Mouse (Mus musculus): ENCODE measurements around the gene Dcdc2a.

The Dcdc2a gene

GRCm38 (mm10) chr13:25055873-25056667 lies at the start of gene Dcdc2a:
TSS of gene Dcdc2a (plus strand) at chr13:25056004.
- DNase-seq (ENCODE audit: inconsistent age in 2 of 2, low spot score in 1 of 2) = peak; percentile 11 to 48

GRCm38 (mm10) chr13:25007115-25007514 lies 48.7 kb upstream of the Dcdc2a start:
- peak; percentile 41 to 78 for DNase-seq (ENCODE audit: inconsistent age in 2 of 2, low spot score in 1 of 2)

GRCm38 (mm10) chr13:25018316-25018715 lies 37.5 kb upstream of the Dcdc2a start:
- DNase-seq (ENCODE audit: inconsistent age in 2 of 2, low spot score in 1 of 2) = no peak

GRCm38 (mm10) chr13:25019793-25020539 lies 35.8 kb upstream of the Dcdc2a start, which contains the start of gene Mrs2:
TSS of gene Mrs2 (minus strand) at chr13:25020379.
- peak; percentile 94 to 97 for DNase-seq (ENCODE audit: inconsistent age in 2 of 2, low spot score in 1 of 2)

GRCm38 (mm10) chr13:25020540-25020892 lies 35.3 kb upstream of the Dcdc2a start:
- no peak for DNase-seq (ENCODE audit: inconsistent age in 2 of 2, low spot score in 1 of 2)

GRCm38 (mm10) chr13:25022386-25022785 lies 33.4 kb upstream of the Dcdc2a start:
- peak in 1 of 2 experiments; percentile 32 for DNase-seq (ENCODE audit: inconsistent age in 2 of 2, low spot score in 1 of 2)

- DNase-seq (ENCODE audit: inconsistent age in 2 of 2, low spot score in 1 of 2) = no peak
Observed at GRCm38 (mm10) chr13:25023129-25023528, 32.7 kb upstream of the Dcdc2a start.

- peak in 1 of 2 experiments; percentile 73 for DNase-seq (ENCODE audit: inconsistent age in 2 of 2, low spot score in 1 of 2)
Observed at GRCm38 (mm10) chr13:25024655-25025054, 31.1 kb upstream of the Dcdc2a start.

- no peak for DNase-seq (ENCODE audit: inconsistent age in 2 of 2, low spot score in 1 of 2)
Observed at GRCm38 (mm10) chr13:25026409-25027113, 29.2 kb upstream of the Dcdc2a start.

GRCm38 (mm10) chr13:25027114-25027425 lies 28.7 kb upstream of the Dcdc2a start:
- DNase-seq (ENCODE audit: inconsistent age in 2 of 2, low spot score in 1 of 2) = peak in 1 of 2 experiments; percentile 14

GRCm38 (mm10) chr13:25039488-25039887 lies 16.3 kb upstream of the Dcdc2a start:
- peak in 1 of 2 experiments; percentile 11 for DNase-seq (ENCODE audit: inconsistent age in 2 of 2, low spot score in 1 of 2)

GRCm38 (mm10) chr13:25052671-25053070 lies 3.1 kb upstream of the Dcdc2a start:
- peak in 1 of 2 experiments; percentile 4 for DNase-seq (ENCODE audit: inconsistent age in 2 of 2, low spot score in 1 of 2)

- DNase-seq (ENCODE audit: inconsistent age in 2 of 2, low spot score in 1 of 2) = peak; percentile 61 to 79
Observed at GRCm38 (mm10) chr13:25055111-25055554, 671 bp upstream of the Dcdc2a start.

GRCm38 (mm10) chr13:25066659-25067058 lies 10.9 kb downstream of the Dcdc2a start:
- DNase-seq (ENCODE audit: inconsistent age in 2 of 2, low spot score in 1 of 2) = no peak

- DNase-seq (ENCODE audit: inconsistent age in 2 of 2, low spot score in 1 of 2) = no peak
Observed at GRCm38 (mm10) chr13:25067183-25067582, 11.4 kb downstream of the Dcdc2a start.

- DNase-seq (ENCODE audit: inconsistent age in 2 of 2, low spot score in 1 of 2) = no peak
Observed at GRCm38 (mm10) chr13:25069765-25070164, 14.0 kb downstream of the Dcdc2a start.

- DNase-seq (ENCODE audit: inconsistent age in 2 of 2, low spot score in 1 of 2) = no peak
Observed at GRCm38 (mm10) chr13:25070791-25071190, 15.0 kb downstream of the Dcdc2a start.

GRCm38 (mm10) chr13:25077262-25077661 lies 21.5 kb downstream of the Dcdc2a start:
- peak in 1 of 2 experiments; percentile 53 for DNase-seq (ENCODE audit: inconsistent age in 2 of 2, low spot score in 1 of 2)

- no peak for DNase-seq (ENCODE audit: inconsistent age in 2 of 2, low spot score in 1 of 2)
Observed at GRCm38 (mm10) chr13:25083144-25083572, 27.4 kb downstream of the Dcdc2a start.

- peak; percentile 16 to 51 for DNase-seq (ENCODE audit: inconsistent age in 2 of 2, low spot score in 1 of 2)
Observed at GRCm38 (mm10) chr13:25085147-25085546, 29.3 kb downstream of the Dcdc2a start.

GRCm38 (mm10) chr13:25091347-25091746 lies 35.5 kb downstream of the Dcdc2a start:
- no peak for DNase-seq (ENCODE audit: inconsistent age in 2 of 2, low spot score in 1 of 2)
